Mouse (Mus musculus) yolk sac, embryonic 10.5 days (tissue): Measurements from ENCODE around the gene Fgfr2.

Experiments used
- DNase-seq: peaks from one replicate; pipeline ENCODE4 v3.0.0-alpha.2; 2017; ENCODE audit warnings: low spot score

The Fgfr2 gene

GRCm38 (mm10) chr7:130263799-130264351, 2859.3 kb downstream of the Fgfr2 start:
- peak; percentile 24 for DNase-seq

- no peak for DNase-seq
Measured at GRCm38 (mm10) chr7:130263233-130263594, 2859.9 kb downstream of the Fgfr2 start.

- no peak for DNase-seq
Measured at GRCm38 (mm10) chr7:130262528-130263232, 2860.5 kb downstream of the Fgfr2 start.

- DNase-seq = no peak
Measured at GRCm38 (mm10) chr7:130261684-130262527, 2861.2 kb downstream of the Fgfr2 start.

GRCm38 (mm10) chr7:130260905-130261683, 2862.1 kb downstream of the Fgfr2 start:
- no peak for DNase-seq

- no peak for DNase-seq
Measured at GRCm38 (mm10) chr7:130260060-130260459, 2863.1 kb downstream of the Fgfr2 start.

- DNase-seq = no peak
Measured at GRCm38 (mm10) chr7:130258704-130259295, 2864.3 kb downstream of the Fgfr2 start.

GRCm38 (mm10) chr7:130257991-130258703, 2865.0 kb downstream of the Fgfr2 start:
- DNase-seq = no peak

GRCm38 (mm10) chr7:130253264-130253663, 2869.9 kb downstream of the Fgfr2 start:
- DNase-seq = no peak

GRCm38 (mm10) chr7:130251936-130252523, 2871.1 kb downstream of the Fgfr2 start:
- no peak for DNase-seq

- no peak for DNase-seq
Measured at GRCm38 (mm10) chr7:130250994-130251393, 2872.2 kb downstream of the Fgfr2 start.

GRCm38 (mm10) chr7:130248403-130248802, 2874.7 kb downstream of the Fgfr2 start:
- DNase-seq = no peak

- no peak for DNase-seq
Measured at GRCm38 (mm10) chr7:130247831-130248230, 2875.3 kb downstream of the Fgfr2 start.

GRCm38 (mm10) chr7:130246483-130246882, 2876.7 kb downstream of the Fgfr2 start:
- no peak for DNase-seq

- no peak for DNase-seq
Measured at GRCm38 (mm10) chr7:130244545-130244944, 2878.6 kb downstream of the Fgfr2 start.

- no peak for DNase-seq
Measured at GRCm38 (mm10) chr7:130243811-130244210, 2879.3 kb downstream of the Fgfr2 start.

- DNase-seq = no peak
Measured at GRCm38 (mm10) chr7:130240191-130240590, 2883.0 kb downstream of the Fgfr2 start.

GRCm38 (mm10) chr7:130237244-130237643, 2885.9 kb downstream of the Fgfr2 start:
- DNase-seq = no peak

GRCm38 (mm10) chr7:130233777-130234176, 2889.4 kb downstream of the Fgfr2 start:
- DNase-seq = no peak

GRCm38 (mm10) chr7:130230034-130230433, 2893.1 kb downstream of the Fgfr2 start:
- no peak for DNase-seq

- DNase-seq = peak; percentile 51
Measured at GRCm38 (mm10) chr7:130225227-130225626, 2897.9 kb downstream of the Fgfr2 start.
